Mouse (Mus musculus) liver, postnatal 0 days (tissue): Measurements from ENCODE around the gene Smyd3.

Source experiments
- CTCF ChIP-seq: sonication (generic); IDR thresholded peaks from 2 replicates; pipeline ENCODE4 v1.5.1; 2016; ENCODE audit warnings: antibody characterized with exemption, low read depth
- EP300 ChIP-seq: IDR thresholded peaks from 2 replicates; pipeline ENCODE4 v1.6.1; 2016; ENCODE audit warnings: antibody characterized with exemption, low read depth, mild to moderate bottlenecking

GRCm38 (mm10) chr1:179073846-179074245 is 444.0 kb downstream of the Smyd3 start:
- TF ChIP-seq CTCF (no peak), EP300 (no peak)
